ENCODE assay signal across 13 mouse cellular contexts in the genomic region with DNA sequence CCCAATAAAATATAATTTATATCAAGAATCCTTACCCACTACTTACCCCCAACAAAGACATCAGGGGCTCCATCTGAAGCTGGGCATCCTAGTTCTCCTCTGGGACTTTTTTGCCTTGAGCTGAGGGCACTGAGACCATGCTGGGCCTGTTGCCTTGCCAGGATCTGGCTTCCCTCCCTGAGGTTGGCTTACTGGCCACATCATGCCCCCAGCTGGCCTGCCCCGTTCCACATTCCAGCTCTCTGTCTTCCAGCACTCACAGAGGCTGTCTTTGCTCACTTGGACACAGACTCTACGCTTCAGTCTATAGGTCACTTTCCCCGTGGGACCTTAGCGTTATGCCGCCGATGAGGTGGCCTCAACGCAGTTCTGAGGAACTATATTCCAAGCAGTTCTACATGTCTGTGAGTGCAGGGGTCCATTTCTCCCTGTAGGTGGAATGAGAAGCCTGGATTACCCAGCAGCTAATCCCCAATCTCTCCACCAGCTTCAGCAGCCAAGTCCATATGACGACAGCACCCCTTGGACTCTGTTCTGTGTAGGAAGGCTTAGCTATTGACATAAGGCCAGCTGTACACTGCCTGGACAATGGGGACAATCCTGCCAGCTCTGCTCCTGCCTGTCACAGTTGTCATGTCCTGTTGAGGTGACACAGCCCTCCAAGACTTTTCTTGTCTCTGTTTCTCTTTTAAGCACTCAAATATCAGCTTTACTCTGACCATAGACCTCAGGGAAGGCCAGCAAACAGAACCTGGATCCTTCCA.
DNase-seq lines count a peak whose midpoint lies in the region; ATAC-seq and TF ChIP-seq lines count a peak whose summit lies in the region.
"Had no signal": no experiment of that assay in that cellular context is flagged by ENCODE, and none has a peak within 500 bp of the region (broad histone marks: within the 10 kb centered on the region; RNA-seq: fewer than 3 reads in every experiment).

No protein-coding gene starts in this region.

- intact Hi-C loops in heart, postnatal 36 days (cut with DNase I), result no loop called here

- no peak overlapping the region for H3K4me3 ChIP-seq in heart, embryonic 16.5 days (ENCODE audit: low read length)
- no peak overlapping the region for H3K4me3 ChIP-seq in liver, embryonic 15.5 days (replicated peaks)
- no peak overlapping the region for H3K4me3 ChIP-seq in forebrain, postnatal 0 days (ENCODE audit: low read depth, low read length)
- H3K4me3 ChIP-seq: heart, adult 2 months; limb, embryonic 13.5 days; megakaryocyte, embryonic 14.5 days had no signal

- no peak overlapping the region for H3K4me2 ChIP-seq in heart, embryonic 16.5 days (ENCODE audit: low read depth, low read length)
- H3K4me2 ChIP-seq in liver, embryonic 15.5 days, result no peak overlapping the region
- no peak overlapping the region for H3K4me2 ChIP-seq in forebrain, postnatal 0 days (ENCODE audit: low read depth)
- H3K4me2 ChIP-seq: limb, embryonic 13.5 days had no signal

- no peak for TF ChIP-seq CTCF in forebrain, postnatal 0 days (IDR thresholded peaks at IDR 0.05; ENCODE audit: low read depth)

- WGBS in heart, embryonic 16.5 days, result 77% methylated on average over 8 of the region's 8 CpGs
- WGBS in liver, embryonic 15.5 days (ENCODE audit: insufficient replicate concordance), result 76% methylated on average over 8 of the region's 8 CpGs
- 81% methylated on average over 8 of the region's 8 CpGs for WGBS in forebrain, postnatal 0 days

- H3K4me1 ChIP-seq in heart, embryonic 16.5 days (ENCODE audit: control insufficient read depth, insufficient read depth, low read length), result peaks cover 15% of the 10 kb centered on the region
- peaks cover 7% of the 10 kb centered on the region; the same call in 1 of the 2 replicates for H3K4me1 ChIP-seq in liver, embryonic 15.5 days (replicated peaks)
- no peaks in the 10 kb centered on the region for H3K4me1 ChIP-seq in forebrain, postnatal 0 days (ENCODE audit: insufficient read depth)
- H3K4me1 ChIP-seq: limb, embryonic 13.5 days had no signal

- no peaks in the 10 kb centered on the region for H3K9me3 ChIP-seq in heart, embryonic 16.5 days (replicated peaks; ENCODE audit: control insufficient read depth, low read length)
- no peaks in the 10 kb centered on the region for H3K9me3 ChIP-seq in liver, embryonic 15.5 days (replicated peaks)
- no peaks in the 10 kb centered on the region for H3K9me3 ChIP-seq in forebrain, postnatal 0 days (ENCODE audit: low read length)
- H3K9me3 ChIP-seq: limb, embryonic 13.5 days; megakaryocyte, embryonic 14.5 days had no signal

- H3K27ac ChIP-seq in heart, embryonic 16.5 days (ENCODE audit: low read length), result no peak overlapping the region
- peak overlapping the region; percentile 57 for H3K27ac ChIP-seq in liver, embryonic 15.5 days (replicated peaks)
- no peak overlapping the region for H3K27ac ChIP-seq in forebrain, postnatal 0 days (ENCODE audit: low read depth, low read length)
- H3K27ac ChIP-seq: heart, adult 2 months; limb, embryonic 13.5 days had no signal

- peak; percentile 71; the same call in 1 of the 2 replicates for ATAC-seq in heart, embryonic 16.5 days (replicated peaks; ENCODE audit: extremely low read depth, insufficient read depth, low FRiP score)
- ATAC-seq in liver, embryonic 15.5 days (ENCODE audit: insufficient read depth), result peak; percentile 85
- ATAC-seq in forebrain, postnatal 0 days, result no peak
- ATAC-seq: CD4-positive, CD25-positive, alpha-beta regulatory T cell, adult 4 months had no signal

- no peak overlapping the region for H3K9ac ChIP-seq in heart, embryonic 16.5 days (ENCODE audit: low read length)
- no peak overlapping the region for H3K9ac ChIP-seq in liver, embryonic 15.5 days
- no peak overlapping the region for H3K9ac ChIP-seq in forebrain, postnatal 0 days
- H3K9ac ChIP-seq: limb, embryonic 13.5 days had no signal

- no peaks in the 10 kb centered on the region for H3K27me3 ChIP-seq in heart, embryonic 16.5 days (ENCODE audit: control insufficient read depth, insufficient read depth, low read length)
- no peaks in the 10 kb centered on the region for H3K27me3 ChIP-seq in liver, embryonic 15.5 days
- no peaks in the 10 kb centered on the region for H3K27me3 ChIP-seq in forebrain, postnatal 0 days (ENCODE audit: insufficient read depth, low read length)
- H3K27me3 ChIP-seq: limb, embryonic 13.5 days had no signal

- no peaks in the 10 kb centered on the region for H3K36me3 ChIP-seq in heart, embryonic 16.5 days (ENCODE audit: control insufficient read depth, insufficient read depth)
- no peaks in the 10 kb centered on the region for H3K36me3 ChIP-seq in liver, embryonic 15.5 days (replicated peaks)
- H3K36me3 ChIP-seq in forebrain, postnatal 0 days (ENCODE audit: insufficient read depth), result no peaks in the 10 kb centered on the region
- H3K36me3 ChIP-seq: limb, embryonic 13.5 days had no signal

- peak; percentile 4 to 7 for DNase-seq in heart, adult 9 months (ENCODE audit: low spot score in 2 of 2)
- no peak for DNase-seq in heart, postnatal 36 days
- DNase-seq in adipocyte (ENCODE audit: low spot score) (peak; percentile 76), MN1 (ENCODE audit: low spot score) (no peak)
- DNase-seq in forebrain, postnatal 0 days, result no peak
- DNase-seq in right cerebral cortex, postnatal 10 days (ENCODE audit: low spot score in 2 of 2), result no peak
- DNase-seq: kidney, postnatal 36 days had no signal

Comparison
In these comparisons a context has a peak if more than half of its experiments do, and no peak if none do; other contexts are left out.
1. DNase-seq: peak in heart, adult 9 months (2 of 2) and adipocyte (single experiment); none in heart, postnatal 36 days (0 of 2), MN1 (single experiment), forebrain, postnatal 0 days (single experiment) and right cerebral cortex, postnatal 10 days (0 of 2).